Mouse (Mus musculus): ENCODE data around the gene Gsg1l.

DNA sequence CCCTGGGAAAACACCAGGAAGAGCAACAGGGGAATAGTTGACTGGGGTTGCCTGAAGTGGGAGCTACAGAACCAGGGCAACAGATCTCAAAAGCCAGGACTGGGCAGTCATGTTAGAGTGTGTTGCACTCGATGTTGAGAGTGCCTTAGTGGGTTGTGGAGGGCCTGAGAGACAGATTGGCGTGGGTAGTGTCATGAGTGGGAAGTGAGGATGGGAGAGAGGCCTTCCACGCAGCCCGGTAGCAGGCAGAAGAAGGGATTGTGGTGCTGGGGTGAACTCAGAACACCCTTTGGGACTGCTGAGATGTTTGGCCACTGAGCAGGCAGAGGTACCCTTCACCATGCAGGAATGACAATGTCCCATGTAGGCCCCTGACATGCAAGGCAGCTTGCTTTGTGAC lies 185.2 kb downstream of the Gsg1l start:
- TF ChIP-seq CTCF (IDR thresholded peaks at IDR 0.05; ENCODE audit: low read depth, low read length) (no peak), POLR2A (IDR thresholded peaks at IDR 0.05; ENCODE audit: borderline replicate concordance, low read depth, low read length) (no peak)

All from bone marrow macrophage, adult 2 months (primary cell).